Mouse (Mus musculus) adipocyte (in vitro differentiated cells): ENCODE results near the gene Ndufb7.

Experiments used
- DNase-seq: peaks from one replicate; pipeline ENCODE4 v3.0.0-alpha.2; 2016; ENCODE audit warnings: low spot score

Gene Ndufb7

DNA sequence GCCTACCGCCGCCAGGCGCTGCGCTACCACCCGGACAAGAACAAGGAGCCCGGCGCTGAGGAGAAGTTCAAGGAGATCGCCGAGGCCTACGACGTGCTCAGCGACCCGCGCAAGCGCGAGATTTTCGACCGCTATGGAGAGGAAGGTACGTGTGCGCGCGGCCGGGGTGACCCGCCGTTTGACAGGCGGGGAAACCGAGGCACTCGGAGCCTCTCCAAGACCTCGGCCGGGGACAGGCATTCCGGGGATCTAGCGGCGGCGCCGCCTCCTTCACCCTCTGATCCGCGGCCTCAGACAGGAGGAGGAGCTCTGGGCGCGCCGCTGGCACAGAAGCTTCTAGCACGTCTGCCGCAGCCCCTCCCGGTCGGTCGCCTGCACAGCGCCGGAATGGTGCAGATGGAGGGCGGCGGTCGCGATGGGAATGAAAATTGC is 41.9 kb downstream of the Ndufb7 start:
- peak; percentile 86 for DNase-seq

DNA sequence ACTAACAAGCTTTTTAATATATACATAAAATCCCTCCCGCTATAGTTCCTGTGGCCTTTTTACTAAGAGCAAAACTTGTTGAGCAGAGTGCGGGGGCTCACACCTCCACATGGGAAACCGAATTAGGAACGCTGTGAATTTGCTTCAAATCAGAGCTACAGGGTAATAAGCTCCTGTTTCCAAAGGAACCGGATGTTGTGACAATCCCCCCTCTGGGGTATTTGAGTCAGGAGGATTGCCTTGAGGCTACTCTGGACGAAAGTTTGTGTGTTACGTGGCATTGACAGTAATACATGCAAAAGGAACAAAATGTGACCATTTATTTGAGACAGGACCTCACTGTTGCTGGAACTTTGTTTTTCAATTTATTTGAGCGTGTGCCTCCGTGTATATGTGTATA is 42.6 kb downstream of the Ndufb7 start:
- DNase-seq: peak; percentile 39

DNA sequence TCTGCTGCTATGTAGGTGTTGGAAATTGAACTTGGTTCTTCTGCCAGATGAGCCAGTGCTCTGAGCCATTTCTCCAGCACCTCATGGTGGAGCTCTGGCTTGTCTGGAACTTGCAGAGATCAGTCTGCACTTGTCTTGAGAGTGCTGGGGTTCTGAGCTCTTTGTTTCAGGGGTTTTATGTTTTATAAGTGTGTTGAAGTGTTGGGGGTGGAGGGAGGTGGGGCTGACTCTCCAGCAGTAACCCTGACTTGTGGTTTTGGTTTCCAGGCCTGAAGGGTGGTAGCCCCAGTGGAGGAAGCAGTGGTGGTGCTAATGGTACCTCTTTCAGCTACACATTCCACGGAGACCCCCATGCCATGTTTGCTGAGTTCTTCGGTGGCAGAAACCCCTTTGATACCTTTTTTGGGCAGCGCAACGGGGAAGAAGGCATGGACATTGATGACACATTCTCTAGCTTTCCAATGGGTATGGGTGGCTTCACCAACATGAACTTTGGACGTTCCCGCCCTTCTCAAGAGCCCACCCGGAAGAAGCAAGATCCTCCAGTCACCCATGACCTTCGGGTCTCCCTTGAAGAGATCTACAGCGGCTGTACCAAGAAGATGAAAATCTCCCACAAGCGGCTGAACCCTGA is 43.2 kb downstream of the Ndufb7 start:
- no peak for DNase-seq

DNA sequence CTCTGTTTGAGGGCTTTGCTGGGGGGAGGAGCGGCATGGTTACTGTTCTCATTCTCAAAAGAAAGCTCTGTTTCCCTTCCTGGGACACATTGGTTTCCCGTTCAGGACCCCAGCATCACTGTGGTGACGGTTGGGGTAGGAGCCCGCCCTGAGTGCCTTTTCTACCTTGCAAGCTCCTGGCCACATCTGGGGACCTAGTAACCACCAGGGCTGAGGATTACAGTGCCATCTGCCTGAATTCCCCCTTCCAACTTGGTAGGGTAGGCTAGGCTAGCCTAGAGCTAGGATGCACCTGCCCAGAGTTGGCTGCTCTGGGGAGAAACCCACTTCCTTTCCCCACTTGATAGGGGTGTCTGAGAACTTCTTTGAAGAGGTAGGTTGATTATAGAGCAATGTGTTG is 45.5 kb downstream of the Ndufb7 start:
- DNase-seq: no peak

DNA sequence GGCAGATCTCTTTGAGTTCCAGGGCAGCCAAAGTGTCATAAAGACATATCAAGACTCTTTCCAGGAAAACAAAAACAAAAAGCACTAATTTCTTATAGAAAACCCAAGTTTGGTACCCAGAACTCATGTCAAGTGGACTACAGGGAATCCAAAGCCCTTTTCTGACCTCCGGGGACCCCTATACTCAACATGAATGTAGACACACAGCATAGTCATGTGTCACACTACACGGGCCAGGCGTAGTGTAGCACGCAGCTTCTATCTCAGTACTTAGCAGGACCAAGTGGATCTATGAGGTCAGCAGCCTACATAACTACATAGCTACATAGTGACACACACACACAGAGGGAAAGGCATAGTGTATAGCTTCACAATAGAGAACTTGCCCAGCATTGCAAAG is 47.2 kb downstream of the Ndufb7 start:
- no peak for DNase-seq

DNA sequence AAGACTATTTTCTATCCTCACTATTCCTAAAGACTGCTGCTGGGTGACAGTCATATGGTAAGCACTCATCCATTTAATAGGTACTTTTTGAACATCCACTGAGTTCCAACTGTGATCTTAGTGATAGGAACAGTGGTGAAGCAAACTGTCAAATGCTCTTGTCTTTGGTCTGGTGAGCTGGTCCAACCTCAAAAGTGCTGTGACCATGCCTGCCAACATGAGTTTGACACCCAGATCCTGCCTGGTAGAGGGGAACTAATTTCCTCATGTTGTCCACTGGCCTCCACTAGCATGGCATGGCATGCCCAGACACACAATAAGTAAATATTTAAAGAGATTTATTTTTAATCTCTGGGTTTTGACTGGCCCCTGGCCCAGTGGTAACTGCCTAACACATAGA is 50.2 kb downstream of the Ndufb7 start:
- no peak for DNase-seq

DNA sequence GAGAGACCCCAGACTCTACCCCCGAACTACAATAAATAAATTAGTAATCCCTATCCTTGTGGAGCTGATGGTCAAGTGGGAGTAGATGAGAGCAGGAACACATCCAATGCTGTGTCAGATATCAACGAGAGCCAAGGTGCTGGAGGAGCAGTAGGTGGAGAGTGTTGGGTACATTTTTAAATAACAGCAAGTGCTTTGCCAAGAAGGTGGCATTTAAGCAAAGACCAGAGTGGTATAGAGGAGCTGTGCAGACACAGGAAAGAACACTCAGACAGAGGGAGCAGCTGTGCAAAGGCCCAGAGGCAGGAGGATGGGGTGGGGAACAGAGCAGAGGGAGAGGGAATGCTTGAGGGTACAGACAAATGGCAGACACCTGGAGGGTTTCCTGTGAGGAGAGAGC is 50.6 kb downstream of the Ndufb7 start:
- no peak for DNase-seq

DNA sequence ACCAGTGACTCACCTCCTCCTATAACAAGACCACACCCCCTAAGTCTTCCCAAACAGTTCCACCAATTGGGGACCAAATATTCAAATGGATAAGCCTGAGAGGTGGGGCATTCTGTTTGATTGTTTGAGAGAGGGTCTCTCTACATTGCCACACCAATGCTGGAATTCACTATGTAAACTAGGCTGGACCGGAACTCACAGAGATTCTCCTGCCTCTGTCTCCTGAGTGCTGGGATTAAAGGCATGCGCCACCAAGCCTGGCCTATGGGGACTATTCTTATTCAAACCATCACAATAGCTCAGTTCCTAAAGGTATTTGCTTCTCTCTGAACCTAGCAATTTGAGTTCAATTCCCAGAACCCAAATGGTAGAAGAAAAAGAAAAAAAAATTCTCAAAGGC is 52.1 kb downstream of the Ndufb7 start:
- no peak for DNase-seq

DNA sequence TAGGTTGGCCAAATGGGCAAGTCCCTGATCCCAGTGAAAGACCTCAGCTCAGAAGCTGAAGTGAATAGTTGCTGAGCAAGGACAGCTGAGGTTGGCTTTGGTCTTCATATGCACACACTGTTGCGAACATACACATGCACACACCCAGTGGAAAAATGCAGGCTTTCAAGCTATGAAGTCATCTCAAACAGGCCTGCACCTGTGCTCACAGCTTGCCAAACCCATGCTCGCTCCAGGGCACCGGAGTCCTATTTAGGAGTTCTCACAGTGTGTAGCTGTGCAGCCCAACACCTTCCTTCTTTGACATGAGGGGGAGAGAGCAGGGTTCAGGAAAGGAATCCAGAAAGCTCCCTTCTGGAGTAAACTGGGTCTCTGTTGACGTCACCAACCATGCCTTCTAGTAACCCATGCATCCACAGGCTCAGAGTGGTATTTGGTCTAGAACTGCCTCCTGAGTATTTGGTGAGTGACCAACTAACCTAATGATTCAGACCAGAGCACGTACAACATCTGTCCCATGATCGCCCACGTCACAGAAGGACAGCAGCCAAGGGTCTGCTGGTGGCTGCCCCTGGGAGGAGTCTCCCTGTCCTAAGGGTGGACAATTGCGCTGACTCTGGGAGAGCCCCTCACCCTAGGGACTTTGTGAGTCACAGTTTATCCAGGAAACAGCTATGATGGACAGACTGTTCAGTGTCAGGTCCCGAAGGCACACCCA is 53.3 kb downstream of the Ndufb7 start:
- DNase-seq: no peak
